In the genomic region with DNA sequence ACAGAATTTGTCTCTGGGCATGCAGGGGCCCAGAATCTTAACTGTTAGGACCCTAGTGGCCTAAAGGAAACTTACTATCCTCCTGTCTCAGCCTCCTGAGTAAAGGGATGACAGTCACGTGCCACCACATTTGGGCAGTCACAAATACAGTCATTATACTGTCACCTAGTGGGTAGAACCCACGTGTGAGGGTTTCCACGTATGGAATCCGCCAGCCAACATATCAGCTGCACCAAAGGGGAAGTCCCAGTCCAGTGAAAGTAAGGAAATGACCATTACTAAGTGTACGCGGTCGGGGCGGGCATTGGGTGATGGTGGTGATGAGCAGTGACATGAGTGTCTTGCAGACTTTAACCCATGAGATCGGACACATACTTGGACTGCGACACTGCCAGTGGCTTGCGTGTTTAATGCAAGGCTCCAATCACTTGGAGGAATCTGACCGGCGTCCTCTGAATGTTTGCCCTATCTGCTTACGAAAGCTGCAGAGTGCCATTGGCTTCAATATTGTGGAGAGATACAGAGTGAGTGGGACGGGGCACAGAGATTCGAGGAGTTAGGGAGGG, we compare ENCODE assay signal across 1 mouse cellular context.
TF ChIP-seq lines count a peak whose summit lies in the region.

No protein-coding gene starts in this region.

TF ChIP-seq in CH12.LX, 34 proteins besides CTCF, POLR2A, EP300 and RAD21 (continued from another document):
- peak; percentile 88 for TF ChIP-seq BHLHE40 (IDR thresholded peaks at IDR 0.05; ENCODE audit: low read depth, low read length)
TF ChIP-seq in CH12.LX: peak in this region for 5.
